Mouse (Mus musculus) right cerebral cortex, postnatal 14 days (tissue): ENCODE measurements around the gene Irf4.

ENCODE experiments used
- DNase-seq: peaks from one replicate; pipeline ENCODE4 v3.0.0; 2022

Irf4 gene

DNA sequence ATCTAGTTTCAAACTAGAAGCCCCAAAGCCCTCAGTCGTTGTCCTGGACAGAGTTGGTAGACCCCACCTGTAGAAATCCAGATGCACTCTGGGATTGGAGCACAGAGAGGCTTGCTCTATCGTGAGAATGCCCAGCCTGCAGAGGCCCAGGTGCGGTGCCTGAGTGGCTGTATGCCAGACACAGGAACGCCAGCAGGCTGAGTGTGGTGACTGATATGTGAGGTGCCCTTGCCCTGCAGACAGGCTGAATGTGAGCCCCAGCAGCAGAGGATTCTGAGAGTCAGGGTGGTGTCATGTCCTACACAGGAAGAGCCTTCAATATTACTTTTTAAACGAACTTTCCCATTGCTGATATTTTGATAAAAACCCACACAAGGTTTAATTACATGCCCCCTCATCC is 16.9 kb downstream of the Irf4 start:
- no peak for DNase-seq

DNA sequence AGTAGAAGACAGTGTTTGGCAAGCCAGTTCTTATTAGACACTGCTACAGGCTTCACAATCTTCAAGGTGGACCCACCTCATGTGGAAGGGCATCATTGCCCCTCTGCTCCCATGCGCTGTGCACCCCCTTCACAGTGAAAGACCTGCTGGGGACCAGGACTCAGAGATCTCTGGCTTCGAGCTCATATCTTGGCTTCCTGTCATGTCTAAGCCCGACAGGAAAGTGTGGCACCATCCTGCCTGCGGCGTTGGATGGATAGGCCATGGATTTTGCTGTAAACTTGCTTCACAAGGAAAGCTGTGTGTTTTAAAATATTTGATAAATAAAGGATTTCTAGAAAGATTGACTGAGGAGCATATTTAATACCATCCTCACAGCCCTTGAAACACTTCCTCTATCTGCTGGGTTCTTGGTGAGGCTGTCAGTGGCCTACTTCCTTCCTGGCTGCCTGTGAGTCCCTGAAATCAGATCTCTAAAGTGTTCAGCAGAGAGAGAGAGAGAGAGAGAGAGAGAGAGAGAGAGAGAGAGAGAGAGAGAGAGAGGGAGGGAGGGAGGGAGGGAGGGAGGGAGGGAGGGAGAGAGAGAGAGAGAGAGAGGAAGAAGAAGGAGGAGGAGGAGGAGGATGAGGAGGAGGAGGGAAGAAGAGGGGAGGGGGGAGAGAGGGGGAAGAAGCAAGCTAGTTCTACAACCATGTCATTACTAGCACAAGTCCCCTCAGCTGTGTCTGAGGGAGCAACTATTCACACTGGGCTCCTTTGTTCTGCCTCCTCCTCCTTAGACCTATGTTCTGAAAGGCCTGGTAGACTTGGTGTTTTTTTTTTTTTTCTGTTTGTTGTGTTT is 17.8 kb downstream of the Irf4 start:
- DNase-seq = no peak

DNA sequence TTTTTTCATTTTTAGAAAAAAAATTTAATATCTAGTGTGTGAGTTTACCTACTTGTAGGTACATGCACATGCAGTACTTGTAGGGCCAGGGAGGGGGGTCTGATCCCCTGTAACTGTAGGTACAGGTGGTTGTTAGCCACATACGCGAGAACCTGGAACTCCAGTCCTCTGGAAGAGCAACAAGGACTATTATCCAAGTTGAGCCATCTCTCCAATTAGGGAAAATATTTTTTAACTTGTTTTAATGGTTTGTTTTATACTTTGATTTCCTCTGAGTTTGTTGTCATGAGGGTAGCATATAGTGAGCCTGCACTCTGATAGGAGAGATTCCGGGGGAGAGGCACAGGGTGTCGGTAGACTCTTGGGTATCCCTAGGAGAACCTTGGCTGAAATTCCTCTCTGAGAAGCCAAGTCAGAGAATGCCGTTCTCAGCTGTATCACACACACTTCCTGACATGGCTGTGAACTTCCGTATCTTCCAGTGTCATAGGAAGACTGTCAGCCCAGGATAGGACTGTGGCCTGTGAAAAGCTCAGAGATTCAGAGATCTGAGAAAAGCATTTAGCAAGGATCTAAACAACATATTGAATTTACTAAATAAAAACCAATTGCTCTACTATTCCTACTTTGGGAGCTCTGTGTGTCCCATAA is 18.6 kb downstream of the Irf4 start:
- no peak for DNase-seq

DNA sequence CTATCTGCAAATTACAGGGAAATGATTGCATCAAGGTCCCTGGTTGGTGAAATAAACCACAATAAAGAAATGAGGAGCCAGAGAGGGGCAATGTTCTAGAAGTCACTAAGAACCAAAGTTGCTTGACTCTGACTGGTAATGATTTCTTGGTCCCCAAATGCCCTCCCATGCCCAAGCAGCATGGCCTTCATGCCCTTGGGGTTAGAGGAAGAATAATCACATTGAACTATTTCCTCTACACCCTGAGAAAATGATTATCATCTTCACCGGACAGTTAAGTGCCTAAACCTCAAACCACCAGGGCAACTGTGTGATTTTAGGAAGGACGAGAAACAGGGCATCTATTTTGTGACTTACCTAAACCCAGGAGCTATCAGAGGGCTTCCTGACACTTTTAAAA is 27.0 kb downstream of the Irf4 start:
- DNase-seq = no peak

DNA sequence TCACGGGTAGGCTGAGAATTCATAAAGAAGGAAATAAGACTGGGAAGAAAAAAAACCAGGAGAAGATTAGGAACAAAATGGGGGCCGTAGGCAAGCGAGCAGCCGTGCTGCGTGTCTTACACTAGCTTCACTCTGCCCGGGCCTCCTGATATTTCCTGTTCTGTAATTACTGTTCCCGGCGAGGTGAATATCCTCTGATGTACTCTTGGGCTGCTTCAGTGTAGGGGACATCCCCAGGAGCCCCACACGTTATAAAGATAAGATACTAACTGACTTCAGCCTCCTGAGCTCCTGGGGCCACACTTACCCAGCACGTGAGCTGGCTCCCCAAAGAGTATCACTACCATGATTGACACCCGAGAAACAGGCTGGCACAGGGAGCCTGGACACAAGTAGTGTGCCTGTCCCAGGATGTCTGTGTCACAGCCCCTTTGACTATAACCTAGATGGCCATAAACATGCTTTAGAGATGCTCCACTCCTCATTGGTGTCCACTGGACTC is 28.7 kb downstream of the Irf4 start:
- DNase-seq = no peak

DNA sequence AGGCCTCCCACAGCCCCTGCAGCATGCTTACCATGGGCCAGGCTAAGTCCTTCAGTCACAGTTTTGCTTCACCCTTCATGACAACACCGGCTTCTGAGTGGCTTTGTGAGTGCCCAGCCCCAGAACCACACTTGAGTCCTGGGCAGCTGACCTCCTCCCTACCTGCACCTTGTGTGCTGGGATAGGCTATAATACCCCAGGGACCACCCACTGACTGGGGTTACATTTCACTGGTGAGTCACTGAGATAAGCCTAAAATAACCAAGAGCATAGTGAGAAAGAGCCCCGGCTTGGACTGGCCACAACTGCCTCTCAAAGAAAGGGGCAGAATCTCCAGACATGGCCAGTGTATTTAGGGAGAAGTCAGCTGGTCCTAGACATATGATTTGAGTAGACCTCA is 32.9 kb downstream of the Irf4 start:
- no peak for DNase-seq

DNA sequence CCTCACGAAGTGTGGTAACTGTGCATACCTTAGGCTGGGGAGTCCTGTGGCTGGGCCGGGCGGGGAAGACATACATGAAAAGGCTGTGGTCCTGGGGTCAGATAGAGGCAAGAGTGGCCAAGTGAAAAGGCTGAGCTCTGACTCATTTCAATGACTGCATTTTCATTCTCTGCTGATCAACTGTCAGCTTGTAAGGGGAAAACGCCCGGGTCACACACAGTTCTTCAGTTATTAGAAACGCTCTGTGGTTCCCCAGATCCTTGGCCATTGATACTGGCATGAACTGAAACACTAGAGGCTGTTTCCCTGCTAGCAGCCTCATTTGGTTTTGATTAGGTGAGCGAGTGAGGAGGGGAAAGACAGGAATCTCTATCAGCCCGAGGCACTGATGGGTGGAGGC is 33.4 kb downstream of the Irf4 start:
- DNase-seq = no peak

DNA sequence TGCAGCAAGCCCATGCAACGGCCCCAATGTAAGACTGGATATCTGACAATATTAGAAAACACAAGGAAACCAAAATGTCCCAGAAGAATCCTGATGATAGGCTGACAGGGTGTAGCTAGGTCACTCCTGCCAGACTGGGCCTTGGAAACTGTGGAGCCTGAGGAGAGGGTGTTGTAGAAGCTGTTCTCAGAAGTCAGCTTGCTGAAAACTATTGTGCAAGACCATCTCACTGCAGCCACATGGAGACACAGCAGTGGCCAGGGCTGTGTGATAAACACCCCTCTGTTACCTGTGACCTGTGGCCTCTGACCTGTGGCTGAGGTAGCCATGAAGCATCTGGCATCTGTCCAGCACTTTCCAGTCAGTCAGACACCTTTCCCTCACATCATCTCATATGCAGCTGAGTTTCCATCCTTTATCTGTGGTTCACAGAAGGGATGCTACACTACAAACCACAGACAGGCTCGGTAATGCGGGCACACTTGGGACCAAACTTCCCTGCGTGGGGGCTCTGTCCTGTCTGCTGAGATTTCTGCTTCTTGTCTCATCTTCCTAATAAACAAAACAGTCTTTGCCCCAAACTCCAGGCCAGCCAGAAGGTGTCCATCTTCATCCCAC is 36.5 kb downstream of the Irf4 start:
- no peak for DNase-seq

DNA sequence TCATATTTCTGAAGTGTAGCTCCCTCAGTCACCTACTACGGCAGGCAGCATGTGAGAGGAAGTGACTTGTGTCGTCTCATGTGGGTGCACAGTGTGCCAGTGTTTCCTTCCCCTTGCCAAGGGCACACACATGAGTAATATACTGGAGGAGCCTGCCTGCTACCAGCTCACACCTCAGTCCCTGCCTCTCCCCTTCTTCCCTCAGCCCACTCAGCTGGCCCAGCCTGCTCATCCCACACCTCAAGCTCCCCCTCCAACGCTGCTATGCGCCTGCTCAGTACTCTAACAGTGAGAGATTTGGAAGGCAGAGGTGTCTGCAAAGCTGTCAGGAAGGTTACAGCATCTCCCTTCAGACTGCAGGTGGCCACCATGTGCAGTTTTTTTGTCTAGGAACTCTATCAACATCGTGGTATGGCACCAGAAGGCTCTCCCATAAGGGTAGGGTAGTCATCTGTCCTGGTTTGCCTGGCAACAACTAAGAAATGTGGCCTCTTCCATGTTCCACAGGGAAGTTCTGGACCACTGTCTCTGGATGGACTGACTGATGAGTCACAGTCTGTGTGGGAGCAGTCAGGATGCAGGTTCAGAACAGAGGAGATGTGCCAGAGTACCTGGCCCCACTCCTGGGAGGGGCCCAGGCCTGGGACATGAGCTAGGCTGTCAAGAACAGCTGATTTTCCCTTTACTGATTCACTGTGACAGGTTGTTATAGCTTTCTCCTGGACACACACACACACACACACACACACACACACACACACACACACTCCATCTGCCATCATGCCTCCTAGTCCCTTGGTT is 37.4 kb downstream of the Irf4 start:
- DNase-seq = peak; percentile 56

DNA sequence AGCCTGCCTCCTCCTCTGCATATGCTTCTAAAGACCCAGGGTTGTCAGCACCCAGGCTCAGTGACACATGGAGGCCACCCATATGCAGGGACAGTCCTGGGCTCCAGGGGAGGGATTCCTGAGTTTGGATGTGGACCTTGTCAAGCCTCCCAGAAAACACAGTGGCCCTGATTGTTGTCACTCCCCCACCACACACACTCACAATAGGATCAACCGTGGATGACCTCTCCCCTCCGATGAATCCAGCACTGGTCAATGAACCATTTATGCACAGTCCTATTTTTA is 38.0 kb downstream of the Irf4 start:
- DNase-seq = no peak

DNA sequence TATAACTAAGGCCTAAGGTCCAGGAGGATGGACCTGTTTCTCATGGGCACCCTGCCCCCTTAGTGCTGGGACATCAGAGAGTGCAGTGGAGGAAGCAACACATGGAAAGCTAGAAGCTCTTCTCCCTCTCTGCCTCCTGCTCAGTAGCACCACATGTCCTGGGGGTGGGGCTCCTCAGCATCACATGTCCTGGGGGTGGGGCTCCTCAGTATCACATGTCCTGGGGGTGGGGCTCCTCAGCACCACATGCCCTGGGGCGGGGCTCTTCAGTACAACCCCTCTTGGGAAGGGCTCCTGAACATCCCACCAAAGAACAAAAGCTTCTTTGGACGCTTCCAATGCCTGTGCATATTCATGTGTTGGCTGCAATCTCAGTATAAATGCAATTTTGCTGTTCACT is 38.5 kb downstream of the Irf4 start:
- DNase-seq = no peak

DNA sequence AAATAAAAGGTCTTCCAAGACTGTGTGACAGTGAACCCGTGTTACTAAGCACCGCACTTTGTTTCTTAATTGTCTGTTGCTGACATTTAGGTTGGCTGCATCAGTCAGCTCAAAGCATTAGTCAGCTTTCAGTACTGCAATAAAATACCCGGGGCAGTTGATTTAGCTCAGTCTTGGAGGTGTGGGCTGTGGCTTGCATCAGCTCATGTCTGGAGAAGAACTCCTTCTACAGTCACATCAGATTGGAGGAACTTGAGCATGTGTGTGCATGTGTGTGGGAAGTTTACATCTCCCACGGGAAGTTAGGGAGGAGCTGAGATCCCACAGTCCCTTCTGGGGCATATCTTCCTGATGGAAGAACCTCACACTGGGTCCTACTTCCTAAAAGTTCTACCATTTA is 38.9 kb downstream of the Irf4 start:
- DNase-seq = no peak

DNA sequence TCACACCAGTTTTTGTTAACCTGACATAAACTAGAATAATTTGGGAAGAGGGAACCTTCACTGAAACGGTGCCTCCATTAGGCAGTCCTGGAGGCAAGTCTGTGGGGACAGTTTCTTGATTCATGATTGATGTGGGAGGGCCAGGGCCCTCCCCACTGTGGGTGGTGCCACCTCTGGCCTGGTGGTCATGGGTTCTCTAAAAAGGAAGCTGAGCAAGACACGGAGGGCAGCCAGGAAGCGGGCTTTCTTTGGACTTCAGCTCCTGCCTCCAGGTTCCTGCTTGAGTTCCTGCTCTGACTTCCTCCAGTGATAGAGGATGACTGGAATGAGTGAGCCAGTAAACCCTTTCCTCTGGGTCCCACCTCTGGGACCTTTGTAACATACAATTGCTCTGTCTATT is 39.4 kb downstream of the Irf4 start:
- no peak for DNase-seq

DNA sequence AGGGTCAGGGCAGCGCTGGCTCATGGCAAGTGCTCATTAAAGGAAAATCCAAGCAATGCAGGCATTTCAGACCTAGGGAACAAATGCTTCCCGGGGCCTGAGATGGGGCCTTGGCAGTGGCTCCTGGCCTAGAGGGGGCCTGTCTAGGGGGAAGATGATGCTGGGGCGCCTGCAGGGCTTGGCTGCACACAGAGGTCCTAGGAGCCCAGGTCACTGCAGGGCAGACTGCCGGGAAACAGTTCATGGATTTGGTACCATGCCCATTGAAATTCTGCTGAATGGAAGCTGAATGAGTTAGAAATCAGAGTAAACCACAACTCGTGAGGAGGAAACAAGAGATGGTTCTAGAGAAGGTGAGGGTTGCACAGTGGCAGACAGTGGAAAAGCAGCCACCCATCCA is 41.0 kb downstream of the Irf4 start:
- no peak for DNase-seq

DNA sequence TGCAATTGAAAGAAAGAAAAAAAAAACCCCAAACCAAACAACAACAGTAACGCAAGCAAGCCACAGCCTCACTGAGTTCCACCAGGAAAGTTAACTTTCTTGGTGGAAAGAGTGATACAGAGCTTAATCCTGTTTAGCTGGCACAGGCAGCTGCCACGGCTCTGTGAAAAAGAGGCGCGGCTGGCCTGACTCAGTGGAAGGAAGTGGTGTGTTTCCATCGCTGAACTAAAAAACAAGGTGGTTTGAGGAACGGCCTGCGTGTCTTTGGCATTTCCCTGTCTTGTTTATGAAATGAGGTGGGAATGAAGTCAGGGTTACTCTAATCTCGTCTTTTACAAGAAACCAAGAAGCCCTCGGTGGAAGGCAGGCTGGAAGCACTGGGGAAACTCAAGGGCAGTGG is 43.3 kb downstream of the Irf4 start:
- no peak for DNase-seq

DNA sequence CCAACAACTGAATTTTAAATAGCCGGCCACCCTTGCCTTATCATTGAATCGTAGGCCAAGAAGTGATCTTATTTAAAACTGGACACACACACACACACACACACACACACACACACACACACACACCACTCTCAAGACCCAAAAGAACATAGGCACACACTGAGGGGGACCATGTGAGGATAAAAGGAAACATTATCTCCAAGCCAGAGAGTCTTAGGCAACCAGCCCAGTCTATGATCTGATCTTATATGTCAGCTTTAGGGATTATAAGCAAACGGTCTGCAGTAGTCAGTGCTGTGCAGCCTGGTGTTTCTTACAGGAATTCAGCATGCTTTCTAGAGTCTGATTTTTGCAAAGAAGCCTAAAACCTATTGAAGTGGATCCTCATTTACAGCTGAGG is 43.7 kb downstream of the Irf4 start:
- DNase-seq = no peak

DNA sequence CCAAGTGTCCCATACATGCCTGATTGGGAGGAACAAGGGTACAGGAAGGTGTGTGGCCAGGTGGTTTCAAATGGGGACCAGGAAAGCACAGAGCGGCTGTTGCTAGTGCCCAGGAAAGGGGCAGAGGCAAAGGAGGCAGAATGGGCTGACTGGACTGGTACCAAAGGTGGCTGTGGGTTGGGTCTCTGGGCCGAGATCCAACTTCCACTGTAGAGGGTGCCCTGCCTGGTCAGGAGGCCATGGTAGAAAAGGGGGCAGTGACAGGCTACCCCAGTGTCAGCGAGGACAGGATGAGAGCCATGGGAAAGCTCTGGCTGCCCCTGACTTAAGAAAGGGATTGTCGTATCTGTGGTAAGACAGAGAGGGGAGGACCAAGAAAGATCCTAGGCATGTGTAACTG is 44.2 kb downstream of the Irf4 start:
- DNase-seq = no peak

DNA sequence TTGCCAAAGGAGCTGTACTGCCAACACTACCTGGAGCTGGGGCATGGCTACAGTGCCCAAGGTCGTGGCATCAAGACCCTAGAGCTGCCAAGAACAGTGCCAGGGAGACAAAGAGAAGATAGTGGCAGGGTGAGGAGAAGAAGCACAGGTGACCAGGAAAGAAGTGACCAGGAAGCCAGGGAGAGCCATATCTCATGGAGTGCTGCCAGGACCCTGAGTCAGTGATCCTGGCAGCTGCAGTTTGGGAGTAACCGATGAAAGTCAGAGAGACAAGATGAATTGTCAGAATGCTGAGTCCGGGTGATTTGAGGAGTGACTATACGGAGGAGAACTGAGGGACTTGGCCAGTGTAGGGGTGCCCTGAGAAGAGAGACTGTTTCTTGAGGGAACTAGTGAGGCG is 44.6 kb downstream of the Irf4 start:
- DNase-seq = no peak

DNA sequence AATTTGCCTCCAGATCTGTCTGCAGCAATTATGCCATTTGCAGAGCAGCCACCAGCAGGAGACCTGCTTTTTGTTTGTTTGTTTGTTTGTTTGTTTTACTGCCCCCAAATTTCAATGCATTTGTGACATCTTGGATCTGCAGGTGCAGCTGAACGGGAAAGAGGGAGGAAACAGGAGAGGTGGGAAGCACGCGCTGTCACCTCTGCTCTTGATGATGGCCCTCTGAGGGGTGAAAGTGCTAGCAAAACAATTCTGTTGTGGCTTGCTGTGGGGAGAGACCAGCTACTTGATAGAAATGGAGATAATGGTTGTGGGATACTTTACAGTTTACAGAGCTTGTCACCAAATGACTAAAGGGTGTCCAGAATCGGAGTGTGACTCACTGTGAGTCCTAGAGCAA is 46.9 kb downstream of the Irf4 start:
- no peak for DNase-seq

DNA sequence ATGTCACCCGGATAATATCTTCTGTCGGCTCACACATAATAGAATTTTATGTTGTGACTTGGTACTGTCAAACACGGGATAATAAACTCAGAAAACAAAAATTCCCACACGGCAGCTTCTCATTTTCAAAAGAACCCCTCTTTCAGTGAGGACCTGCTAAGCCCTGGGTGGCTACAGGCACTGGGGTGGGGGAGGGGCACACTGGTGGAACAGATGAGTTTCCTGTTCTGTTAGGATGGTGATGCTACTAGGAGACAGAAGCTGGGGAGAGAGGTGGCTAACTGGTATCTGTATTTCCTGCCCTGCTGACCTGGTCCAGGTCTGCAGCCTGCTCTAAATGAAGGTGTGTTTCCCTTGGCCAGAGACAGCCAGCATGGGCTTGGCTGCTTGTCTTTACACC is 52.9 kb downstream of the Irf4 start:
- DNase-seq = no peak

DNA sequence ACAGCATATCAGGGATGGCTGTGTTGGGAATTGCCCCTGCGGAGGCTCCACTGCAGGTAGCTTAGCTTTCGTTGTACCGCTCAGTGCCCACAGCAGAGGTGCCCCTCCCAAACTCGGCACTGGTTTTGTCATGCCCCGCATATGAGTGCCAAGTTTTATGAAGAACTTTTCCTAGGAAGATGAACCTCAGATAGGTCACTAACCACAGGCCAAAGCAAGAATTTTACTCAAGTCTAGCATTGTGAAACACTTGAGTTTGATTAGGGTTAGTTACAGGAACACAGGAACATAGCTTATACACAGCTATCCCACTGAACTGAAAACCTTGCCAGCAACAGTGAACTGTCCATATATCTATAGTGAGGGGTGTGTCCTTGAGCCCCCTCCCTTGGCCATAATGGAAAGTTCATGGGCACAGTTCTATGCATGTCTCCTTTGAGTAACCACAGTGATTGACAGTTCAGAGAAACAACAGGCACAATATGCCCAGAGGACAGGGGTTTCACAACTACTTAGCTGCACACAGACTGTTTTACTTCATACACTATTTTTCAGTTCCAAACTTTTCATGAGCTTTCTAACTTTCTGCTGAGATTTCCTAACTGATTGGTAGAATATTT is 53.4 kb downstream of the Irf4 start:
- DNase-seq = no peak

DNA sequence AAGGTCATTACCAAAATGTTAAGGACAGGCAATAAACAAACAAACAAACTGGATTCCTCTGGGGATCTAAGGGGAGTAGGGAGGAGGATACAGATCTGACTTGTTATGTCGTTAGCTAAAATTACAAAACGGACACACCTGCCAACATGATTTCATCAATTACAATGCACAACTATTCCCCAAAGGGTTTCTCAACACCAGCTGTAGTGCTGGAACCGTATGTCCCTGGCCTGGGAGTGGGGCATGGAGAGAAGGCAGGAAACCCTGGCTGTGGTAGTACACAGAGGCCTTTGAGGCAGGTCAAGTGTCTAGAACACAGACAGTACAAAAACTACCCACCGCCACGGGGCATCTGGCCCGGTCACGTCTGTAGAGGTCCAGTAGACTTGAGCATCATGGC is 60.2 kb downstream of the Irf4 start:
- no peak for DNase-seq

DNA sequence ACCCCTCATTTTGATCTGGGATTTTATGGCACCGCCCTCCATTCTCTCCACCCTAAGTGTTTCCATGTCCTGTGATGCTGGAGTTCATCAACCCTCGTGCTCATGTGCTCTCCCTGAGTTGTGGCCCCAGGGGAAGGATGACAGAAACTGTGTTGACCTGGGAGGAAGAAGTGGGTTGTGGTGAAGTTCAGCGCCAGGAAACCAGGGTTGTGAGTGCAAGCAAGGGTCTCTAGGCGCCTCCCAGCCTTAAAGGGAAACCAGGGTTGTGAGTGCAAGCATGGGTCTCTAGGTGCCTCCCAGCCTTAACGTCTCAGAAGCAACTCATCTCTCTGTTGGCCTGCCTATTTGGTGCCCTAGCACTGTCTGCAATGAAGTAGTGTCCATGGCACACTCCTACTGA is 64.4 kb downstream of the Irf4 start:
- DNase-seq = no peak
